Mouse (Mus musculus) forebrain, postnatal 0 days (tissue): ENCODE results near the gene Slc36a1. TPM values are rescaled to one million over a fixed set of nuclear protein-coding genes. Genes with fewer than 3 reads are reported as not detected.

Source experiments
- ATAC-seq: fragments of 200-750 bp; cut with Nextera tagmentation; 2 replicates; pipeline ENCODE4 v1.8.0; 2017; ENCODE audit warnings: mild to moderate bottlenecking, moderate library complexity
- DNase-seq: peaks from one replicate; pipeline ENCODE4 v3.0.0-alpha.2; 2015
- H3K27ac ChIP-seq: fragments of 300-500 bp; sonication (generic); 2 replicates; pipeline ENCODE4 v1.5.1; 2014; ENCODE audit warnings: low read depth, mild to moderate bottlenecking, antibody characterized with exemption, low read length, moderate library complexity, mixed read lengths
- H3K27me3 ChIP-seq: fragments of 300-500 bp; sonication (generic); 2 replicates; pipeline ENCODE4 v1.6.1; 2014; ENCODE audit warnings: mild to moderate bottlenecking, low read length, mixed read lengths; ENCODE audit not compliant: insufficient read depth
- H3K36me3 ChIP-seq: fragments of 300-500 bp; sonication (generic); 2 replicates; pipeline ENCODE4 v1.6.1; 2014; ENCODE audit warnings: mild to moderate bottlenecking, moderate library complexity; ENCODE audit not compliant: insufficient read depth
- H3K4me1 ChIP-seq: fragments of 300-500 bp; sonication (generic); 2 replicates; pipeline ENCODE4 v1.6.1; 2014; ENCODE audit warnings: antibody characterized with exemption; ENCODE audit not compliant: insufficient read depth
- H3K4me2 ChIP-seq: fragments of 300-500 bp; sonication (generic); 2 replicates; pipeline ENCODE4 v1.6.1; 2014; ENCODE audit warnings: low read depth, mild to moderate bottlenecking, moderate library complexity
- H3K4me3 ChIP-seq: fragments of 300-500 bp; sonication (generic); 2 replicates; pipeline ENCODE4 v1.5.1; 2014; ENCODE audit warnings: low read depth, low read length, mixed read lengths
- H3K9ac ChIP-seq: fragments of 300-500 bp; sonication (generic); 2 replicates; pipeline ENCODE4 v1.6.1; 2014; ENCODE audit warnings: mild to moderate bottlenecking
- H3K9me3 ChIP-seq: fragments of 300-500 bp; sonication (generic); 2 replicates; pipeline ENCODE4 v1.6.1; 2016; ENCODE audit warnings: low read length
- CTCF ChIP-seq: sonication (generic); IDR thresholded peaks from 2 replicates; pipeline ENCODE4 v1.5.1; 2016; ENCODE audit warnings: antibody characterized with exemption, control low read depth, low read depth
- WGBS: fragments of 180-500 bp; shearing (Covaris S2); extraction: QIAGEN DNeasy Blood & Tissue Kit; methylation state at CpG from one replicate; pipeline ENCODE4 v1.1.7; 2014; 5-methylcytosine and 5-hydroxymethylcytosine counted together
- polyA plus RNA-seq: library from polyadenylated mRNA; unstranded; fragments of >200 nt; fragmentation: Nextera tagmentation; extraction: Ambion mirVana; gene quantifications from 2 replicates; pipeline ENCODE4 v1.2.1, GENCODE M21; 2015
- total RNA-seq: library from RNA; depleted of rRNA; stranded (reverse); fragments of >200 nt; gene quantifications from 2 replicates; pipeline ENCODE4 v1.2.3, GENCODE M21; 2014

Slc36a1 gene
- total and polyA plus RNA-seq, 2 experiments from 2014 or later, result 1.5 to 19.0 TPM

- no peak for TF ChIP-seq CTCF
- 79% methylated on average over 13 of the region's 13 CpGs for WGBS
- H3K27me3 ChIP-seq, result no peaks in the 10 kb centered on the region
- no peak overlapping the region for H3K4me3 ChIP-seq
- H3K4me2 ChIP-seq, result no peak overlapping the region
- ATAC-seq, result no peak
- H3K9ac ChIP-seq, result no peak overlapping the region
- no peaks in the 10 kb centered on the region for H3K4me1 ChIP-seq
- peaks cover 28% of the 10 kb centered on the region for H3K36me3 ChIP-seq
- no peaks in the 10 kb centered on the region for H3K9me3 ChIP-seq
- no peak overlapping the region for H3K27ac ChIP-seq
- DNase-seq, result no peak
These were observed 12.7 kb downstream of the Slc36a1 start for GRCm38 (mm10) chr11:55216830-55217229.

GRCm38 (mm10) chr11:55217418-55217817 is 13.3 kb downstream of the Slc36a1 start:
- Histone ChIP-seq H3K9me3 (no peaks in the 10 kb centered on the region), H3K4me3 (no peak overlapping the region), H3K27ac (no peak overlapping the region), H3K9ac (no peak overlapping the region), H3K36me3 (peaks cover 34% of the 10 kb centered on the region), H3K4me1 (no peaks in the 10 kb centered on the region), H3K27me3 (no peaks in the 10 kb centered on the region), H3K4me2 (no peak overlapping the region)
- 90% methylated on average over 4 of the region's 4 CpGs for WGBS
- DNase-seq (no peak), ATAC-seq (no peak)
- no peak for TF ChIP-seq CTCF

- Histone ChIP-seq H3K4me1 (no peaks in the 10 kb centered on the region), H3K9me3 (no peaks in the 10 kb centered on the region), H3K4me2 (no peak overlapping the region), H3K27ac (no peak overlapping the region), H3K4me3 (no peak overlapping the region), H3K9ac (no peak overlapping the region), H3K36me3 (peaks cover 39% of the 10 kb centered on the region), H3K27me3 (no peaks in the 10 kb centered on the region)
- ATAC-seq (no peak), DNase-seq (no peak)
- no peak for TF ChIP-seq CTCF
- WGBS, result 96% methylated on average over 7 of the region's 7 CpGs
These were observed 13.7 kb downstream of the Slc36a1 start for GRCm38 (mm10) chr11:55217880-55218279.

- WGBS, result 85% methylated on average over 3 of the region's 3 CpGs
- no peaks in the 10 kb centered on the region for H3K4me1 ChIP-seq
- ATAC-seq (no peak), DNase-seq (no peak)
- H3K4me2 ChIP-seq, result no peak overlapping the region
- H3K27ac ChIP-seq, result no peak overlapping the region
- no peak for TF ChIP-seq CTCF
- peaks cover 45% of the 10 kb centered on the region for H3K36me3 ChIP-seq
- H3K4me3 ChIP-seq, result no peak overlapping the region
- H3K27me3 ChIP-seq, result no peaks in the 10 kb centered on the region
- no peaks in the 10 kb centered on the region for H3K9me3 ChIP-seq
- H3K9ac ChIP-seq, result no peak overlapping the region
These were observed 14.3 kb downstream of the Slc36a1 start for GRCm38 (mm10) chr11:55218473-55218872.

- H3K4me3 ChIP-seq, result no peak overlapping the region
- peaks cover 73% of the 10 kb centered on the region for H3K36me3 ChIP-seq
- no peak overlapping the region for H3K27ac ChIP-seq
- 89% methylated on average over 7 of the region's 7 CpGs for WGBS
- H3K4me1 ChIP-seq, result no peaks in the 10 kb centered on the region
- no peak for DNase-seq
- H3K9ac ChIP-seq, result no peak overlapping the region
- no peaks in the 10 kb centered on the region for H3K27me3 ChIP-seq
- H3K4me2 ChIP-seq, result no peak overlapping the region
- TF ChIP-seq CTCF, result no peak
- H3K9me3 ChIP-seq, result no peaks in the 10 kb centered on the region
- no peak for ATAC-seq
These were observed 17.2 kb downstream of the Slc36a1 start for GRCm38 (mm10) chr11:55221306-55221705.

- no peak overlapping the region for H3K4me3 ChIP-seq
- H3K27ac ChIP-seq, result no peak overlapping the region
- WGBS, result 91% methylated on average over 6 of the region's 6 CpGs
- no peak overlapping the region for H3K4me2 ChIP-seq
- ATAC-seq (no peak), DNase-seq (no peak)
- H3K9ac ChIP-seq, result no peak overlapping the region
- no peaks in the 10 kb centered on the region for H3K9me3 ChIP-seq
- TF ChIP-seq CTCF, result no peak
- H3K27me3 ChIP-seq, result no peaks in the 10 kb centered on the region
- no peaks in the 10 kb centered on the region for H3K4me1 ChIP-seq
- H3K36me3 ChIP-seq, result peaks cover 46% of the 10 kb centered on the region
These were observed 26.9 kb downstream of the Slc36a1 start for GRCm38 (mm10) chr11:55231034-55231433.

GRCm38 (mm10) chr11:55234288-55234687 is 30.1 kb downstream of the Slc36a1 start:
- H3K9ac ChIP-seq, result no peak overlapping the region
- H3K4me1 ChIP-seq, result no peaks in the 10 kb centered on the region
- no peak overlapping the region for H3K4me2 ChIP-seq
- TF ChIP-seq CTCF, result no peak
- H3K9me3 ChIP-seq, result no peaks in the 10 kb centered on the region
- ATAC-seq, result no peak
- no peak overlapping the region for H3K4me3 ChIP-seq
- H3K36me3 ChIP-seq, result peaks cover 27% of the 10 kb centered on the region
- no peak overlapping the region for H3K27ac ChIP-seq
- WGBS, result 84% methylated on average over 7 of the region's 7 CpGs
- H3K27me3 ChIP-seq, result no peaks in the 10 kb centered on the region
- no peak for DNase-seq

- no peak for TF ChIP-seq CTCF
- no peak for DNase-seq
- WGBS, result 85% methylated on average over 4 of the region's 4 CpGs
- Histone ChIP-seq H3K4me2 (no peak overlapping the region), H3K4me3 (no peak overlapping the region), H3K36me3 (peaks cover 27% of the 10 kb centered on the region), H3K9ac (no peak overlapping the region), H3K27me3 (no peaks in the 10 kb centered on the region), H3K9me3 (no peaks in the 10 kb centered on the region), H3K27ac (no peak overlapping the region), H3K4me1 (no peaks in the 10 kb centered on the region)
- ATAC-seq, result no peak
These were observed 30.6 kb downstream of the Slc36a1 start for GRCm38 (mm10) chr11:55234791-55235190.
